Mouse (Mus musculus) gastrocnemius, postnatal 4 days (tissue): ENCODE data around the gene Kcnn4. TPM values are rescaled to one million over a fixed set of nuclear protein-coding genes. Genes with fewer than 3 reads are reported as not detected.
A peak's percentile ranks its signal among the peaks of the same experiment; 100 is the strongest.

Source experiments
- DNase-seq, 2 experiments: peaks; one replicate each; pipeline ENCODE4 v3.0.0; 2021 to 2022; ENCODE audit warnings: low spot score in 2 of 2, mixed read lengths in 2 of 2
- long read RNA-seq, 2 experiments: library from polyadenylated mRNA; stranded (forward); transcript quantifications; one replicate each; pipeline ENCODE4 v2.0.0; 2021
- total RNA-seq, 2 experiments: library from RNA; stranded (reverse); gene quantifications; 2 replicates each; pipeline ENCODE4 v1.2.3; 2021

Kcnn4 gene
- under 1 TPM; 0.61 to 0.93 TPM for total RNA-seq
- long read RNA-seq, experiment 1, partial matches to known transcripts: 0 of 4 reads
- long read RNA-seq, experiment 1, other reads (novel, unspliced or antisense): 0 of 4 reads
- long read RNA-seq, experiment 2, transcript Kcnn4-202 (9 exons, 1,945 nt): major isoform, 6 of 9 reads
- long read RNA-seq, experiment 2, partial matches to known transcripts: 1 of 9 reads
- long read RNA-seq, experiment 2, other reads (novel, unspliced or antisense): 1 of 9 reads

DNA sequence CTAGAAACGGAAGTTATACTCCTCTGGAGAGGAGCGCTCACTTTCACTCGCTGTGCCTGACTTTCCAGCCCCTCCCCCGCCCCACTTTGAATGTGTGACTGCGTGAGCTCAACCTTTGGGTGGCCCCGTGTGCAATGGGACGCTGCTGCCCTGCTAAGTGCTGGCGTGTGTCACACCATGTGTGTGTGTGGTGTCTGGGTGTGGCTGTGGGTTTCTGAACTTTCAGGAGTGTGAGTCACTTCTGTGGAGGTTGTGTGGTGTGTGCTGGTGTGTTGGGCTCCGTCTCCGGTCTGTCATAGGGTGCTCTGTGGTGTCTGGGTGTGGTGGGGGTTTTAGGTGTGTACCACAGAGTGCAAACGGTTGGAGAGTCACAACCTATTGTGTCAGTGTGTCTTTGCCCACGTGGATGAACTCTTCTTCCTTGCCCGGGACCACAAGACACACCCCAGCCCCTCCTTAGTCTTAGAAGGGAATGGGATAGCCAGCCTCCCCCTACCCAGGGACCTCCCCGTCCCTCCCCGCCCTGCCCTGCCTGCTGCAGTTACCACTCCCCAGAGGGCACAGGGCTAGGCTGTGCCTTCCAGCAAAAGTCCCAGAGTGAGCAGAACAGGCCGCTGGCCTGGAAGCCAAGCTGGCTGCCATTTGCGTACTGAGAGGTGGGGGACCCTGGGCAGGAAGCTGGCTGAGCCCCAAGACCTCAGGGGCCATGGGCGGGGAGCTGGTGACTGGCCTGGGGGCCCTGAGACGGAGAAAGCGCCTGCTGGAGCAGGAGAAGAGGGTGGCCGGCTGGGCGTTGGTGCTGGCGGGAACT lies at the start of gene Kcnn4:
Kcnn4 (plus strand) TSS at position 533 of the 811 bp plus-strand sequence.
- no peak for DNase-seq

DNA sequence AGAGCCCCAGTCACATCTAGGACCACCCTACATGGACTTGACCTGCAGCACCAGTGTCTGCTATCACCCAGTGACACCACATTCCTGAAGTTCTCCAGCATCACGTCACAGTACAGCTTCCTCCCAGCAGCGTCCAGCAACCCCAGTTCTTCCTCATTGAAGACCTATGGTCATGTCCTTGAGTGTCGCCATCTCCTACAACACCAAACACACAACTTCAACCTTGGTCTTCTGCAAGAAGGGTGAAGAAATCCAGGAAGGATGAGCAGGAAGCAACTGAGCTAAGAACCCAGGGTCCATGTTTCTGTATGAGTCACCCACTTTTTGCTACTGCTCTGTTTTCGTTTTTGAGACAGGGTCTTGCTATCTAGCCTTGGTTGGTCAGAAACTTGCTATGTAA lies 47.5 kb upstream of the Kcnn4 start:
- DNase-seq: no peak

DNA sequence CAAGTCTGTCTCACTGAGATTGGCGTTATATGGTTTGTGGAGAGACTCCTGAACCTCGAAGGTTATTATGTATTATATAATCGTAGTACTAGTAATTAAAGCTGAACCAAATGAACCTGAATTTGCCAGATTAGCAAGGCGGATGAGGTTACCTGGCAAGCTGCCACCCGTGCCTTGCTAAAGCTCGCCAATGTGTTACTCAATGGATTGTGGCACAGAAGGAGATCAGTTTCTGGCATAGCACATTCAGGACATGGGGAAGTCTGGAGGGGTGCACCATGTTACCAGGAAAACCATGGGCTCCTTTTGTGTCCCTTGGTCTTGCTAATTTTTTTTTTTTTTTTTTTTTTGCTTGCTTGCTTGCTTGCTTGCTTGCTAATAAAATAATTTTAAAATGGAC lies 44.9 kb upstream of the Kcnn4 start:
- no peak for DNase-seq

DNA sequence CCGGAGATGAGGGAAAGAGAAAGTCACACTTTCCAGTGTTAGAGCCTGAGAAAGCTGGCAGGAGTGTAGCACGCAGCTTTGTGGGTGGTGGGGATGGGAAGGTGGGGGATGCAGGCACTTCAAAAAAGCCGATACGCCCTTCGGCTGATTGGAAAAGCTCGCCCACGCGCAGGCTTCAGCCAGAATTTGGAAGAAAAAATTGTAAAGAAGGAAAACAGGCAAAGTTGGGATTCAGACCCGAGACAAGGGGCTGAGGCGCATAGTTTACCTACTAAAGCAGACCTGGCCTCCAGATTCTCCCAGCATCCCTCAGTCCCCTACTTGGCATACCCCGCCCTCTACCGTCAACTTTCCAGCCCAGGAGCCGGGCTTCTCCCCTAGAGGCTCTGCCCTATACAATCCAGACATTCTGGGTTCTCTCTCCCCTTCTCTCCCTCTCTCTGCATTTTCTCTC lies 44.4 kb upstream of the Kcnn4 start:
- DNase-seq: no peak

DNA sequence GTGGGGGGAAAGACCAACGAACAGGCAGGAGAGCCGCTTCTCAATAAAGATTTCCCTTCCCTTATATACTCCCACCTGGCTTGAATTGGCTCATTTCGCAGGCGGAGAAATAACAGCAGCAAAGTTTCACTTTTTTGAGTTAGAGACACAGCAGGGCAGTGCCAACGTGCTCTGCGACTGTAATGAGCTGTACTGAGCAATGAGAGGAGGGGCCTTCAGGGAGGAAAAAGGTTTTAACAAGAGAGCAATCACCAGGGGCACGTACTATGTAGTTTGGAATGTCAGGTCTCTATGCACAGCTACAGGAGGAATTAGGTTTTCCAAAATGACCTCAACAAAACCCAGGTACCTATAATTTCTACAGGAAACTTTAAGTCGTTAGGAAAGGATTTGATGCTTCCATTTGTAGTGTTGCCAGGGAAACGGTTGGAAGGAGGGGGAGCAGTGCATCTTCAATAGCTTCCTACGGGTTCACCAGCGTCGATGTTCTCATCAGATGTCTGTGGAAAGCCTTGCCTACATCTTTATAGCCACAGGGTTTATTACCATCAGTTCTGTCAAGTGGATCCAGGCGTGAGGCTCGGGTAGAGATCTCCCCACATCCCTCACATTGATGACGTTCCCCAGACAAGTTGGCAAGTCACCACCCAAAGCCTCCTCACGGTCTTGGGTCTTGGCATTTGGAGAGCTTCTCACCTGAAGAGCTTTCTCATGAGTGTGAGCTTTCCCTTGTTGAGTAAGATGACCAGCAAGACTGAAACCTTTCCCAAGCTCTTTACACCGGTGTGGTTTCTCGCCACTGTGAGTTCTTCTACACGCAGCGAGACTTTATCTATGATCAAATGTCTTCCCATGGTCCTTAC lies 43.6 kb upstream of the Kcnn4 start:
- no peak for DNase-seq

DNA sequence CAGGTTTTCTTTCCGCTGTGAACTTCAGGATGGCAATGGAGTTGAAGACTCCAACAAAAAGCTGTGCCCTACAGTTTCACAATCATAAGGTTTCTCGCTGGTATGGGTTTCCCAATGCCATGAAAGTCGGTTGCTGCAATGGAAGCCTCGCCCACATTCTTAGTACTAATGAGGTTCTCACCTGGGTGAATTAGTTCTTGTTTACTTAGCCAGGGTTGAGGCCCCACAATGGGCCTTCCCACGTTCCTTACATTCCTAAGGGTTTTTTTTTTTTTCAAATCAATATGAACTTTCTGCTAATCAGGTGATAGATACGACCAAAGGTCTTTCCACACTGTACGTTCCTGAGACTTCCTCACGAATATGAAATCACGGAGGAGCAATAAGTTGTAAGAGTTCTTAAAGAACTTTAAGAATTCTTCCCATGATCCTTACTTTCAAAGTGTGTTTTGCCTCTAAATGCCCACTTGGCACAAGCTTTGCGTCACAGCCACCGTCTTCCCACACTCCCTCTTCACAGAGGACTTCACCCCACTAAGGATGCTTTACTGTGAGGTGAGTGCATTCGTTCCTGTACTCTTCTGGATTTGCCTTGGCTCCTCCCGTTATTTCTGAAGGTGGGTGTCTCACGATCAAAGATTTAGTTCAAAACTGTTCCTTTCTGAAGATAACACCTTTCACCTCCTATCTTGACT lies 42.6 kb upstream of the Kcnn4 start:
- DNase-seq: no peak

DNA sequence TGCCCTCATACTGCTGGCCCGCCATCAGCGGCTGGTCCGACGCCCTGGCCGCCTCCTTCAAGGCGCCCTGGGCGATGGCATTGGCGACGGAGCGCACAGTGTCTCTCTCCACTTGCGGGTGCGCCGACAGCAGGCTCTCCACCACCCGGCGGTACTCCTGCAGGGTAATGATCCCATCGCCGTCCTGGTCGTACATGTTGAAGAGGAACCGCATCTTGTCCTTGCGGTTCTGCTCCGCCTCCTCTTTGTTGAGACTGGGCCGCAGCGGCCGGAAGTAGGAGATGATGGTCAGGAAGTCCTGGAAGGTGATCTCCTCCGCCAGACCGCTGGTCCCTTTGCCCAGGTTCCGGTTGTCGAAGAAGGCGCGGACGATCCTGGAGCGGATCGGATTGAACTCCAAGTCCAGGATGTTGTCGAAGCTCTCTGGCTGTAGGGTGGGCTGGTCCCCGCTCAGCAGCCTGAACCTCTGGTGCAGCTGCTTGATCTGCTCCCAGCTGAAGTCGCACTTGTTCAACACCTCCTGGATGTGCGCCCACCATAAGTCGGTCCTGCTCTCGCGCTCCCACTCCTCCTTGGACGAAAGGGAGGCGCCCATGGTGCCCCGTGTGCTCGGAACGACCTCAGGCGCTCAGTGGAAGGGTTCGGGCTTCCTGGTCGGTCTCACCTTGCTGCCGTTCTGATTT lies 36.6 kb upstream of the Kcnn4 start, which contains the start of gene Tescl:
Tescl (minus strand) TSS at position 633 of the 683 bp plus-strand sequence.
- peak in 1 of 2 experiments; percentile 11 for DNase-seq

DNA sequence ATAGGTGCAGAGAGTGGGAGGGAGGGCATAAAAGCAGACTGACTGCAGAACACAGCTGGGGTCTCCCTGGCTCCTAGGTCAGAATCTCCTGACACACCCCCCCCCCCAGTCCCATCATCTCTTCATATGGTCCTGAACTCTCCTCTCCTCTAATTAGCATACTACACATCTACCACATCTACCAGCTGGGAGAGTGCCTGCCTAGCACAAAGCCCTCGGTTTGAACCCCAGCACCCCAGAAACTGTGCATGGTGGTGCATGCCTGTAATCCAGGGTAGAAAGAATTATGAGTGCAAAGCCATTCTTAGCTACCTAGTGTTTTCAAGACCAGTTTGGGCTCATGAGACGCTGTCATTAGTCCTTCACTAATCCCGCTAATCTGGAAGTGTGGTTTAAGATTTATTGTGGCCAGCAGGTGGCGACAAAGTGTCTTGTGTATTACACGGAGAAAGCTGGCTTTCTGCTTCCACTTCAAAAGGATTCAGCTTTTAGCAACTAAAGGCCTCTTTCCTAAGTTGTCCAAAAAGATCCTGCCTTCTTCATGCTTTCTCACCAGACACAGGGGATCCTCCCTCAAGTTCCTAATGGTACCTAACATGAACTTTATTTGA lies 34.3 kb upstream of the Kcnn4 start:
- peak in 1 of 2 experiments; percentile 66 for DNase-seq

DNA sequence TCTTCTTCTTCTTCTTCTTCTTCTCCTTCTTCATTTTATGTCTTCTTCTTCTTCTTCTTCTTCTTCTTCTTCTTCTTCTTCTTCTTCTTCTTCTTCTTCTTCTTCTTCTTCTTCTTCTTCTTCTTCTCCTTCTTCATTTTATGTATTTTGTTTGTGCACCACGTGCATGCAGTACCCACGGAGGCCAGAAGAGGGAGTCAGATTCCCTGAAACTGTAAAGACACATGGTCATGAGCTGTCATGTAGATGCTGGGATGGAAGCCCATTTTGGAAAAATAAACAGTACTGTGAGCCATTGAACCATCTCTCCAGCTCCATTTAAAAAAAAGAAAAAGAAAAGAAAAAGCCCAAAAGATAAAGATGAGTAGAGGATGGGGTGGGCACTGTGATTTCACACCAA lies 31.8 kb upstream of the Kcnn4 start:
- no peak for DNase-seq

DNA sequence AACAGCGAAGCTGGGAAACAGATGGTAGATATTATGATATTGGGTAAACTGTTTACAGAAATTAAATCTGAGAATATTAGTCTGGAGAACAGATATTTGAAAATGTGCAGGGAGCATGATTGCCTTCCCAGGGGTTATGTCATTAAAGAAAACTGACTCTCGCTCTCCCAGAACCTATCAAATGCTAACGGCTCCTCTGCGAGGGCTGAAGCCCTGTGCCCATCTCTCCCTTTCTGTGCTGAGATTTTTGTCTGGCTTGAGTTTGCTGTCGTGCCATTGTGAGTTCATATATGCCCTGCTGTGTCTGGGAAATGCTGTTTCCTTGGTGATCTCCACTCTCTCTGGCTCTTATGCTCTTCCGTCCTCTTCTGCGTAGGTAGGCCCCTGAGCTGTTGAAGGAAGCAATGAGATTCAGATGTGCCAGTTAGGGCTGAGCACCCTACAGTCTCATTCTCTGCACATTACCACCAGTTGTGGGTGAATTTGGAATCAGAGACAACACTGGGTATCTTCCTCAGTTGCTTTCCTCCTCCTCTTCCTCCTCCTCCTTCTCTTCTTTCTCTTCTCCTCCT lies 26.3 kb upstream of the Kcnn4 start:
- DNase-seq: no peak

DNA sequence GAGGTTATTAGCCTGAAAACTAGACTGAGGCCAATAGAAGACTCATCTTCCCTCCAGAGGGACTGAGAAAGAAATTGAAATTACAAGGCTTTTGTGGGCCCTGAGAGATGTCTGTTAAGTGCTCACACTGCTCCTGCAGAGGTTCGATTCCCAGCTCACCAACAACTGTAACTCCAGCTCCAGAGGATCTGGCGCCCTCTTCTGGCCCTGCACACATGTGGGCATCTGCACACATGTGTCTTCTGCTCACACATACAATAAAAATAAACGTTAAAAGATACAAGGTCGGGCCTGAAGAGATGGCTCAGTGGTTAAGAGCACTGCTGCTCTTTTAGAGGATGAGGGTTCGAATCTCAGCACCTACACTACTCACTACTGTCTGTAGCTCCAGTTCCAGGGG lies 23.6 kb upstream of the Kcnn4 start:
- DNase-seq: no peak

DNA sequence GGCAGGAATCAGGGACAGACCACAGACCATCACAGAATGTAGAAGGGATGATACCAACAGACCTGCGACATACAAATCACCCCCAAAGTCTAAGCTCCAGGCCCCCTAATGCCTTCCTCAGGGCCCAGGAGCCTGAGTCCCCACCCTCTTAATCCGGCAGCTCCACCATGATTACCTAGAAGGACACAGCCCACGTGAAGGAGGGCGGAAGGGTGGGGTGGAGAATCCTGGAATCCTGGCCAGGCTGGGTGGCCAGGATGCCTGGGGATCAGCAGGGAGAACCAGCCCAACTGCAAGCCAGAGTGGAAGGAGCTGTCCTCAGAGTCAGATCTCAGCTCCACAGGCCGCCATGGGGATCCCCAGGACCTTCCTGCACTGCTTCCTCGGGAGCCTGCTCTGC lies 21.2 kb upstream of the Kcnn4 start, which contains the start of gene Lypd5:
Lypd5 (plus strand) TSS at position 301 of the 400 bp plus-strand sequence.
- DNase-seq: no peak

DNA sequence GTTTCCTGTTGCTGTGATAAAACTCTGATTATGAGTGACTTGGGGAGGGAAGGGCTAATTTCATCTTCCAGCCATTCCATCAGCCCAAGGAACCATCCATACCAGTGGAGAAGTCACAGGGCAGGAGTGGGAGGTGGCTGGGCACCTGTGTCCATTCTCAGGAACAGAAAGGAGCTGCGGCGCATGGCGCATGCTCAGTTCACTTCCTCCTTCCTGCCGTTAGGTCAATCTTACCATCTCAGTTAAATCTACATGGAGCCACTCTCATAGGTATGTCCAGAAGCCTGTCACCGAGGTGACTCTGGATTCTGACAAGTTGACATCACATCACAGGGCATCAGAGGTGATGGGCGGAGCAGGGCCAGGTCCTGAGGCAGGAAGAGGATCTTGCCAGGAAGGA lies 14.4 kb upstream of the Kcnn4 start:
- DNase-seq: no peak

DNA sequence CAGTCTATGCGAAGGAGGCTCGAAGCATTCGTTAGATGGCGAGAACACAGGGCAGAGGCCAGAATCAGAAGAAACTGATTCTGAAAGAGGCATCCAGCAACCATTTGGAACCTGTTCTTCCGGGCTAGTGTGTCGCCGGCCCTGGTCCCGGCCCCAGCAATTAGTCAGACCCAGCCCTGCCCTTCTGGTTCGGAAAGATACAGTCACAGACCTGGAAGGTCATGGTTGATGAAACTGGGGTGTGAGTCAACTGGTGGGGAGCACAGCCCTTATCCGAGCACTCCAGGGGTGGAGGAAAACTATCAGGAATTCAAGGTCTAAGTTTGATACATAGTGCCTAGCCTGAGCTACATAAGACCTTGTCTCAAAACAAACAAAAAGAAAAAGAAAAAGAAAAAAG lies 14.0 kb upstream of the Kcnn4 start:
- DNase-seq: no peak

DNA sequence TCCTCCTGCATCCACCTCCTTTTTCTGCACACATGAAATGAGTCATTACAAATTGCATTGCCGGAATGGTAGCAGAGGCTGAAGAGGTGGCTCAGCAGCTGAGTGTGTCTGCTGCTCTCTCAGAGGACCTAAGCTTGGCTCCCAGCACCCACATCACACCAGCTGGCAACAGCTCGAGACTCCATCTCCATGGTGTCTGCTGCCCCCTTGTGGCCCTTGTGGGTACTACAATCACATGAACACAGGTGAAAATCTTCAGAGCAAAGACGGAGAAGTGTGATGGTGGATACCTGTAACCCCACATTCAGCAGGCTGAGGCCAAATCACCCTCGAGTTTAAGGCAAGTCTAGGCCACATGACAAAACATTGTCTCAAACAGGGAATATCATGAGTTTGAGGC lies 12.2 kb upstream of the Kcnn4 start:
- DNase-seq: no peak

DNA sequence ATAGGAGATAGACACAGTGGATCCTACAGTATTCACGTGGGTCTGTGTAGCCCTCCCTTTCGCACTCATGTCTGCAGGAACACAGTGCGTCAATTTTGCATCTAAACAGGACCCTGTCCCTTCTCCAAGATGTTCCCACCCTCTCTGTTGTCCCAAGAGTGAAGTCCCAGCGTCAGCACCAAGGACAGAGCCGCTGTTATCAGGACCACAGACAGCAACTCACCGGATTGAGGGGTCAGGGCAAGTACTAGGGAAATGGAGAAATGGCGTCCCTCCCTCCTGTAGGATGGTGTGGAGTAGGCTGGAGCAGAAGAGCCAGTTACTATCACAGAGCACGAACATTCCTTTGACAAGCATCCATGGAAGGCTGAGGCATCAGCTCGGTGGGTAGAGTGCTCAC lies 10.8 kb upstream of the Kcnn4 start:
- DNase-seq: no peak

DNA sequence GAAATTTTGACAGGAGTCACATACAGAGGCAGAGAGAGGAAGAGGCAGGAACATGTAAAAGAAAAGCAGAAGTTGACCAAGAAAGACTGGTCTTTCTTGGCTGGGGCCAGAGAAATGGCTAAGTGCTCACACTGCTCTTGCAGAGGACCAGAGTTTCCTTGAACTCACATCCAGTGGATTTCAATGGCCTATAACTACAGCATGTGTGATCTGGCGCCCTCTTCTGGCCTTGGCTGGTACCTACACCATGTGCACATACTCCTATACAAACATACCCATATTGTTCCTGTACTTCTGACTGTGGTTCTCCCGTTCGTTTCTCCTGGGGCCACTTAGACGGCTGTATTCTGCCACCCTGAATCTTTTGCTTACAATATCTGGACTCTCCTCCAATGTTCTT lies 9.1 kb upstream of the Kcnn4 start:
- DNase-seq: no peak

DNA sequence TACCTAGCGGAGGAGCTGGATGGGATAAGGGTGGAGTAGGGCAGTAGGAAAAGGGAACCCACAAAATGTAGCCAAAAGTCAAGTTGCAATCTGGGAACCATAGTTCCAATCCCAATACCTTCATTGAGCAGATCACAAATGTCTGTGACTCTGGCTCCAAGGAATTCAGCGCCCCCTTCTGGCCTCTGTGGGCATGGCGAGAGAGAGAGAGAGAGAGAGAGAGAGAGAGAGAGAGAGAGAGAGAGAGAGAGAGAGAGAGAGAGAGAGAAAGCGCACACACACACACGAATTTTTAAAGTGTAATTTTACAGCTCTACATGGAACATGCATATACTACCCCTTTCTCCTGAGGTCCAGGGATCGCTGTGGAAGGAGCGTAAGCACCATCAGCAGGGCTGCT lies 6.8 kb upstream of the Kcnn4 start:
- DNase-seq: no peak

DNA sequence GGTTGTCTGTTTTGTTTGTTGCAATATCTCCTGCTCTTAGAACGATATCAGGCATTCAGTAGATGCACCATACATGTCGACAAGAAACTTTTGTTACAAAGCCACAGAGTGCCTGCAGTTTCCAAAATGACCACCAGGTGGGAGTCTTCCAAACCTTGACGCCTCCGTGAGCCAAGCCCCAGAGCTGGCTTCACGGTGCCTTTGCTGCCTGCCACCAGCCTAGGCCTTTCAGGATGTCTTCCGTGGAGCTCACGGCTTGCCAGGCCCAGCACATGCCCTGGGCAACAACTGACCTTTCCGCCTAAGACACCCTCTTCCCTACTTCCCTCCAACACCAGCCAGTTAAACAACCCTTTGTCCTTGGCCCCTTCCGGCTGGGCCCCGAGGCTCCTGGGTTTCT lies 5.2 kb upstream of the Kcnn4 start:
- peak; percentile 77 to 79 for DNase-seq
